Mouse (Mus musculus) naive thymus-derived CD4-positive, alpha-beta T cell, adult 2 months (primary cell): ENCODE measurements around the gene Gm45021.

ENCODE experiments used
- DNase-seq: peaks from one replicate; pipeline ENCODE4 v3.0.0-alpha.2; 2011; ENCODE audit warnings: low read depth

Gm45021 gene

DNA sequence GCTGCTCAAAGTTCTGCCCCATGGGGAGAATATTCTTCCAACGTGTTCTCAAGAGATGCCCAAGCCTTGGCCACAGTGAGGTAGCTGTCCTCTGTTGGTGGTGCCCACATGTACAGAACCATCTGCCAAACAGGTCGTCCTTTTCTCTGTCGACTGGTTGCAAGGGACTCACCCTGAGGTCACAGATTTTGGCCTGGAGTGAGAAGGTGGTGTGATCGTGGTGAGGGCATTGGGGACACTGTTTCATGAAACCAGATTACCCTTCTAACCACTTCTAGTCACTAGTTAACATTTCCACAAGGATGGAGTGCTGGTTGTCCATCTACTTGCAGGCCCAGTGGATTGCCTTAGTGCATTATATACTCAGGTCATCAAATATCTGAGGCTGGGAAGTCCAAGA lies 59.4 kb downstream of the Gm45021 start:
- DNase-seq, result no peak

DNA sequence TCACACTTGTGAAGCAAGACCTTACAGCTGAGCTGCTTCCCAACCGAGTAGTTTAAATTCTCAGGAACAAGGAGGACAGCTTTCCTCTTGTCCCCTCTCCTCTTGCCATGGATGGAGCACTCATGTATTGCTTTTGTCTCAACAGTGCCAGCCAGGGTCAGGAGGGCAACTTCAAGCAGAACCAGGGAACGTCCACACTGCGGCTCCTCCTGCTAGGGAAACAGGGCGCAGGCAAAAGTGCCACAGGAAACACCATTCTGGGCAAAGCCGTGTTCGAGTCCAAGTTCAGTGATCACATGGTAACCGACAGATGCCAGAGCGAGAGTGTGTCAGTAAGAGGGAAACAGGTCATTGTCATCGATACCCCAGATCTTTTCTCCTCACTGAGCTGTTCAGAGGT lies 60.6 kb downstream of the Gm45021 start:
- no peak for DNase-seq

DNA sequence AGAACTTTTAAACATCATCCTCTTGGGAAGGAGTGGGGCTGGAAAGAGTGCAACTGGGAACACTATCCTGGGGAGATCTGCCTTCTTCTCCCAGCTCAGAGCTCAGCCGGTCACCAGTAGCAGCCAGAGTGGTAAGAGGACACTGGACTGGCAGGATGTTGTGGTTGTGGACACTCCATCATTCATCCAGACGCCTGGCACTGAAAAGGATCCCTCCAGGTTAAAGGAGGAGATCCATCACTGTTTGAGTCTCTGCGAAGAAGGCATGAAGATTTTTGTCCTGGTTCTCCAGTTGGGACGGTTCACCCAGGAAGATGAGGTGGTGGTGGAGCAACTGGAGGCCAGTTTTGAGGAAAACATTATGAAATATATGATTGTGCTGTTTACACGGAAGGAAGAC lies 69.3 kb downstream of the Gm45021 start:
- no peak for DNase-seq
